Mouse (Mus musculus) lung, embryonic 15.5 days (tissue): ENCODE data around the gene Rab3il1. TPM values are rescaled to one million over a fixed set of nuclear protein-coding genes. Genes with fewer than 3 reads are reported as not detected.

Source experiments
- ATAC-seq: fragments of 200-750 bp; cut with Nextera tagmentation; 2 replicates; pipeline ENCODE4 v1.8.0; 2017; ENCODE audit warnings: moderate number of reproducible peaks, borderline replicate concordance; ENCODE audit not compliant: low FRiP score, low TSS enrichment; ENCODE audit errors: extremely low read depth
- H3K27ac ChIP-seq: fragments of 300-500 bp; sonication (generic); 2 replicates; pipeline ENCODE4 v1.5.1; 2015; ENCODE audit warnings: moderate library complexity, mild to moderate bottlenecking, inconsistent platforms
- H3K27me3 ChIP-seq: fragments of 300-500 bp; sonication (generic); 2 replicates; pipeline ENCODE4 v1.6.1; 2015; ENCODE audit warnings: inconsistent platforms
- H3K36me3 ChIP-seq: fragments of 300-500 bp; sonication (generic); 2 replicates; pipeline ENCODE4 v1.6.1; 2015; ENCODE audit warnings: inconsistent platforms
- H3K4me1 ChIP-seq: fragments of 300-500 bp; sonication (generic); 2 replicates; pipeline ENCODE4 v1.6.1; 2015; ENCODE audit warnings: inconsistent platforms
- H3K4me2 ChIP-seq: fragments of 300-500 bp; sonication (generic); 2 replicates; pipeline ENCODE4 v1.6.1; 2015; ENCODE audit warnings: inconsistent platforms, mild to moderate bottlenecking, moderate library complexity
- H3K4me3 ChIP-seq: fragments of 300-500 bp; sonication (generic); 2 replicates; pipeline ENCODE4 v1.5.1; 2015; ENCODE audit warnings: mild to moderate bottlenecking, inconsistent platforms
- H3K9ac ChIP-seq: fragments of 300-500 bp; sonication (generic); 2 replicates; pipeline ENCODE4 v1.6.1; 2015; ENCODE audit warnings: inconsistent platforms
- H3K9me3 ChIP-seq: fragments of 300-500 bp; sonication (generic); 2 replicates; pipeline ENCODE4 v1.6.1; 2016; ENCODE audit warnings: inconsistent platforms
- WGBS: fragments of 180-500 bp; shearing (Covaris S2); methylation state at CpG from one replicate; pipeline ENCODE4 v1.1.7; 2015; 5-methylcytosine and 5-hydroxymethylcytosine counted together
- polyA plus RNA-seq: library from polyadenylated mRNA; unstranded; fragments of >200 nt; fragmentation: Nextera tagmentation; extraction: Ambion mirVana; gene quantifications from 2 replicates; pipeline ENCODE4 v1.2.1, GENCODE M21; 2015

The Rab3il1 gene
- polyA plus RNA-seq, 1 experiment from 2014 or later: 31.5 TPM

GRCm38 (mm10) chr19:10017637-10018526 is 16.4 kb downstream of the Rab3il1 start:
- peak overlapping the region; percentile 62 for H3K27ac ChIP-seq
- H3K36me3 ChIP-seq: no peaks in the 10 kb centered on the region
- no peaks in the 10 kb centered on the region for H3K9me3 ChIP-seq
- H3K4me1 ChIP-seq: peaks cover 52% of the 10 kb centered on the region
- H3K4me2 ChIP-seq: peak overlapping the region; percentile 75
- peak overlapping the region; percentile 51 for H3K4me3 ChIP-seq
- no peaks in the 10 kb centered on the region for H3K27me3 ChIP-seq
- 6% methylated on average over 44 of the region's 44 CpGs for WGBS
- ATAC-seq: peak; percentile 96
- peak overlapping the region; percentile 49 for H3K9ac ChIP-seq

GRCm38 (mm10) chr19:10018527-10018818 is 17.0 kb downstream of the Rab3il1 start:
- peak; percentile 44 for ATAC-seq
- H3K27me3 ChIP-seq: no peaks in the 10 kb centered on the region
- no peaks in the 10 kb centered on the region for H3K36me3 ChIP-seq
- H3K4me1 ChIP-seq: peaks cover 52% of the 10 kb centered on the region
- H3K9me3 ChIP-seq: no peaks in the 10 kb centered on the region
- peak overlapping the region; percentile 49 for H3K9ac ChIP-seq
- WGBS: 2% methylated on average over 3 of the region's 3 CpGs
- peak overlapping the region; percentile 75 for H3K4me2 ChIP-seq
- peak overlapping the region; percentile 51 for H3K4me3 ChIP-seq
- H3K27ac ChIP-seq: peak overlapping the region; percentile 62

- no peak overlapping the region for H3K27ac ChIP-seq
- peak overlapping the region; percentile 49 for H3K9ac ChIP-seq
- peak overlapping the region; percentile 75 for H3K4me2 ChIP-seq
- H3K36me3 ChIP-seq: no peaks in the 10 kb centered on the region
- no peaks in the 10 kb centered on the region for H3K9me3 ChIP-seq
- ATAC-seq: no peak
- 55% methylated on average over 4 of the region's 4 CpGs for WGBS
- H3K4me3 ChIP-seq: peak overlapping the region; percentile 51
- no peaks in the 10 kb centered on the region for H3K27me3 ChIP-seq
- peaks cover 52% of the 10 kb centered on the region for H3K4me1 ChIP-seq
These were observed 17.8 kb downstream of the Rab3il1 start for GRCm38 (mm10) chr19:10019214-10019760.

- Histone ChIP-seq H3K9me3 (no peaks in the 10 kb centered on the region), H3K27me3 (no peaks in the 10 kb centered on the region), H3K4me2 (no peak overlapping the region), H3K4me1 (peaks cover 68% of the 10 kb centered on the region), H3K4me3 (no peak overlapping the region), H3K36me3 (no peaks in the 10 kb centered on the region), H3K27ac (no peak overlapping the region), H3K9ac (no peak overlapping the region)
- 76% methylated on average over 2 of the region's 2 CpGs for WGBS
- ATAC-seq: no peak
These were observed 20.5 kb downstream of the Rab3il1 start for GRCm38 (mm10) chr19:10021981-10022380.

GRCm38 (mm10) chr19:10022414-10023303 is 21.2 kb downstream of the Rab3il1 start:
- H3K27ac ChIP-seq: peak overlapping the region; percentile 66
- H3K9ac ChIP-seq: no peak overlapping the region
- 64% methylated on average over 5 of the region's 5 CpGs for WGBS
- H3K27me3 ChIP-seq: no peaks in the 10 kb centered on the region
- no peak overlapping the region for H3K4me3 ChIP-seq
- ATAC-seq: no peak
- H3K4me2 ChIP-seq: 0 out of 2 replicates have a peak overlapping the region, but pooled peaks have one; percentile 19
- H3K4me1 ChIP-seq: peaks cover 66% of the 10 kb centered on the region
- H3K9me3 ChIP-seq: no peaks in the 10 kb centered on the region
- peaks cover 2% of the 10 kb centered on the region; the same call in 1 of the 2 replicates for H3K36me3 ChIP-seq

- H3K4me3 ChIP-seq: no peak overlapping the region
- H3K4me1 ChIP-seq: peaks cover 64% of the 10 kb centered on the region
- H3K9ac ChIP-seq: no peak overlapping the region
- peak overlapping the region; percentile 66 for H3K27ac ChIP-seq
- 0 out of 2 replicates have a peak overlapping the region, but pooled peaks have one; percentile 10 for H3K4me2 ChIP-seq
- no peak for ATAC-seq
- WGBS: 45% methylated on average over 9 of the region's 9 CpGs
- H3K36me3 ChIP-seq: peaks cover 8% of the 10 kb centered on the region; the same call in 1 of the 2 replicates
- no peaks in the 10 kb centered on the region for H3K27me3 ChIP-seq
- no peaks in the 10 kb centered on the region for H3K9me3 ChIP-seq
These were observed 21.9 kb downstream of the Rab3il1 start for GRCm38 (mm10) chr19:10023304-10023758.

GRCm38 (mm10) chr19:10025169-10025875 is 23.9 kb downstream of the Rab3il1 start:
- Histone ChIP-seq H3K9ac (no peak overlapping the region), H3K9me3 (no peaks in the 10 kb centered on the region), H3K36me3 (peaks cover 16% of the 10 kb centered on the region), H3K4me1 (peaks cover 53% of the 10 kb centered on the region), H3K4me2 (peak overlapping the region; percentile 39), H3K4me3 (no peak overlapping the region), H3K27ac (peak overlapping the region; percentile 92), H3K27me3 (no peaks in the 10 kb centered on the region)
- 8% methylated on average over 8 of the region's 8 CpGs for WGBS
- ATAC-seq: peak; percentile 86

GRCm38 (mm10) chr19:10029746-10030145 is 28.3 kb downstream of the Rab3il1 start:
- peaks cover 17% of the 10 kb centered on the region for H3K36me3 ChIP-seq
- H3K4me2 ChIP-seq: no peak overlapping the region
- no peak for ATAC-seq
- no peaks in the 10 kb centered on the region for H3K9me3 ChIP-seq
- H3K4me1 ChIP-seq: peaks cover 26% of the 10 kb centered on the region
- no peak overlapping the region for H3K9ac ChIP-seq
- H3K27ac ChIP-seq: no peak overlapping the region
- H3K4me3 ChIP-seq: no peak overlapping the region
- WGBS: 93% methylated on average over 2 of the region's 2 CpGs
- no peaks in the 10 kb centered on the region for H3K27me3 ChIP-seq

GRCm38 (mm10) chr19:10033211-10033973 is 31.9 kb downstream of the Rab3il1 start:
- 37% methylated on average over 8 of the region's 8 CpGs for WGBS
- peak; percentile 14; the same call in 1 of the 2 replicates for ATAC-seq
- no peak overlapping the region for H3K4me2 ChIP-seq
- H3K4me1 ChIP-seq: peaks cover 28% of the 10 kb centered on the region
- no peaks in the 10 kb centered on the region for H3K27me3 ChIP-seq
- no peaks in the 10 kb centered on the region for H3K9me3 ChIP-seq
- no peak overlapping the region for H3K27ac ChIP-seq
- no peak overlapping the region for H3K4me3 ChIP-seq
- no peak overlapping the region for H3K9ac ChIP-seq
- H3K36me3 ChIP-seq: peaks cover 9% of the 10 kb centered on the region

GRCm38 (mm10) chr19:10034356-10034755 is 32.9 kb downstream of the Rab3il1 start:
- Histone ChIP-seq H3K9ac (no peak overlapping the region), H3K27me3 (no peaks in the 10 kb centered on the region), H3K4me1 (peaks cover 38% of the 10 kb centered on the region), H3K27ac (no peak overlapping the region), H3K4me3 (no peak overlapping the region), H3K36me3 (peaks cover 6% of the 10 kb centered on the region), H3K9me3 (no peaks in the 10 kb centered on the region), H3K4me2 (no peak overlapping the region)
- ATAC-seq: no peak
- WGBS: 83% methylated on average over 5 of the region's 5 CpGs
